ENCODE assay signal across 9 mouse cellular contexts in genomic region chr15:80634391-80635193, GRCm38 (mm10). TPM values are rescaled to one million over a fixed set of nuclear protein-coding genes. Genes with fewer than 3 reads are reported as not detected.
DNase-seq lines count a peak whose midpoint lies in the region; ATAC-seq lines count a peak whose summit lies in the region.
"Had no signal": no experiment of that assay in that cellular context is flagged by ENCODE, and none has a peak within 500 bp of the region (broad histone marks: within the 10 kb centered on the region; RNA-seq: fewer than 3 reads in every experiment).

No protein-coding gene starts in this region.

- no peak overlapping the region for H3K4me2 ChIP-seq in embryonic facial prominence, embryonic 14.5 days (ENCODE audit: low read depth, low read length)
- H3K4me2 ChIP-seq: stomach, embryonic 15.5 days had no signal

- no peak overlapping the region for H3K4me3 ChIP-seq in embryonic facial prominence, embryonic 14.5 days (ENCODE audit: low read depth, low read length)
- no peak overlapping the region for H3K4me3 ChIP-seq in hindbrain, embryonic 10.5 days
- H3K4me3 ChIP-seq: stomach, embryonic 15.5 days had no signal

- ATAC-seq in embryonic facial prominence, embryonic 14.5 days (ENCODE audit: low read depth), result no peak

- no peak overlapping the region for H3K27ac ChIP-seq in embryonic facial prominence, embryonic 14.5 days (replicated peaks; ENCODE audit: low read depth, low read length)
- H3K27ac ChIP-seq in hindbrain, embryonic 10.5 days, result no peak overlapping the region
- H3K27ac ChIP-seq: stomach, embryonic 15.5 days had no signal

- intact Hi-C loops in left cerebral cortex, postnatal 25 days (cut with DNase I), result loop anchor here (1.0 to 5.0 kb wide), 8 partner anchors 20 to 356 kb away; no protein-coding TSS in a partner anchor

- H3K36me3 ChIP-seq in embryonic facial prominence, embryonic 14.5 days (ENCODE audit: control insufficient read depth, insufficient read depth, low read length), result no peaks in the 10 kb centered on the region
- no peaks in the 10 kb centered on the region for H3K36me3 ChIP-seq in hindbrain, embryonic 10.5 days
- H3K36me3 ChIP-seq: stomach, embryonic 15.5 days had no signal

- no peaks in the 10 kb centered on the region for H3K9me3 ChIP-seq in embryonic facial prominence, embryonic 14.5 days (ENCODE audit: control insufficient read depth, low read length)
- H3K9me3 ChIP-seq in hindbrain, embryonic 10.5 days, result no peaks in the 10 kb centered on the region
- H3K9me3 ChIP-seq: stomach, embryonic 15.5 days had no signal

- no peak overlapping the region for H3K9ac ChIP-seq in embryonic facial prominence, embryonic 14.5 days (ENCODE audit: low read depth, low read length)
- H3K9ac ChIP-seq: stomach, embryonic 15.5 days had no signal

- peaks cover 4% of the 10 kb centered on the region; the same call in 1 of the 2 replicates for H3K4me1 ChIP-seq in embryonic facial prominence, embryonic 14.5 days (ENCODE audit: control insufficient read depth, insufficient read depth, low read length)
- H3K4me1 ChIP-seq in hindbrain, embryonic 10.5 days (replicated peaks), result peaks cover 17% of the 10 kb centered on the region

- peaks cover 6% of the 10 kb centered on the region; the same call in 1 of the 2 replicates for H3K27me3 ChIP-seq in embryonic facial prominence, embryonic 14.5 days (replicated peaks; ENCODE audit: control insufficient read depth, insufficient read depth, low read length)
- peaks cover 4% of the 10 kb centered on the region for H3K27me3 ChIP-seq in hindbrain, embryonic 10.5 days (ENCODE audit: insufficient read depth, poor library complexity, severe bottlenecking)
- H3K27me3 ChIP-seq: stomach, embryonic 15.5 days had no signal

- WGBS in embryonic facial prominence, embryonic 14.5 days, result 45% methylated on average over 11 of the region's 11 CpGs
- WGBS in hindbrain, embryonic 10.5 days, result 64% methylated on average over 11 of the region's 11 CpGs

- DNase-seq in cerebellum, postnatal 10 days, result peak; percentile 39 to 65
- no peak for DNase-seq in cerebellum, adult 18-20 months
- peak; percentile 31 for DNase-seq in ovary, postnatal 14 days (ENCODE audit: low spot score)
- DNase-seq in ovary, adult 18-20 months (ENCODE audit: low spot score), result no peak
- DNase-seq in embryonic facial prominence, embryonic 14.5 days (ENCODE audit: low spot score), result peak; percentile 70
- DNase-seq in left cerebral cortex, postnatal 25 days (ENCODE audit: low spot score in 2 of 2), result peak; percentile 62 to 97
- DNase-seq in right cerebral cortex, adult 18-20 months, result peak; percentile 86
- no peak for DNase-seq in hindbrain, embryonic 10.5 days (ENCODE audit: low spot score)

RNA-seq across cellular contexts. Expression of gene Fam83f, which starts 37.1 kb away (rescaled TPM):
- polyA plus RNA-seq in embryonic facial prominence, embryonic 14.5 days (2014; fragmentation: Nextera tagmentation; extraction: Ambion mirVana), result 2.2 and 2.9 TPM in 2 replicates
- total RNA-seq in left cerebral cortex, postnatal 25 days (2021), result under 1 TPM; 0.30 to 0.46 TPM
- 0.60 and 0.96 TPM in 2 replicates for polyA plus RNA-seq in hindbrain, embryonic 10.5 days (2016; fragmentation: Nextera tagmentation; extraction: Ambion mirVana)

Comparison
In these comparisons a context has a peak if more than half of its experiments do, and no peak if none do; other contexts are left out.
1. DNase-seq: peak in cerebellum, postnatal 10 days (2 of 2), ovary, postnatal 14 days (single experiment), embryonic facial prominence, embryonic 14.5 days (single experiment), left cerebral cortex, postnatal 25 days (2 of 2) and right cerebral cortex, adult 18-20 months (single experiment); none in cerebellum, adult 18-20 months (0 of 2), ovary, adult 18-20 months (single experiment) and hindbrain, embryonic 10.5 days (single experiment).